Mouse (Mus musculus) cerebellum, adult 2 months (tissue): ENCODE measurements around the gene Cish. TPM values are rescaled to one million over a fixed set of nuclear protein-coding genes. Genes with fewer than 3 reads are reported as not detected.

Experiments used
- DNase-seq, 2 experiments: peaks; one replicate each; pipeline ENCODE4 v3.0.0; 2021
- H3K27ac ChIP-seq: fragments of 200-500 bp; 2 replicates; pipeline ENCODE4 v1.5.1; 2012; ENCODE audit warnings: low read length, control low read depth, inconsistent platforms; ENCODE audit not compliant: insufficient read depth
- H3K27me3 ChIP-seq: fragments of 200-500 bp; 2 replicates; pipeline ENCODE4 v1.6.1; 2012; ENCODE audit warnings: inconsistent platforms, mild to moderate bottlenecking, low read length, moderate library complexity; ENCODE audit not compliant: control insufficient read depth, insufficient read depth
- H3K4me1 ChIP-seq: fragments of 200-500 bp; 2 replicates; pipeline ENCODE4 v1.6.1; 2011; ENCODE audit warnings: low read length; ENCODE audit not compliant: control insufficient read depth, insufficient read depth
- H3K4me3 ChIP-seq: fragments of 200-500 bp; replicated peaks from 2 replicates; pipeline ENCODE3; 2011; ENCODE audit warnings: mild to moderate bottlenecking, low read depth, low read length, control low read depth; ENCODE audit not compliant: insufficient read depth
- CTCF ChIP-seq: fragments of 200-500 bp; IDR thresholded peaks from 2 replicates; pipeline ENCODE4 v1.5.1; 2011; ENCODE audit warnings: low read depth, mild to moderate bottlenecking, control low read depth, low read length, moderate library complexity, borderline replicate concordance; ENCODE audit not compliant: insufficient read depth
- POLR2A ChIP-seq: fragments of 200-500 bp; IDR thresholded peaks from 2 replicates; pipeline ENCODE4 v1.6.1; 2011; ENCODE audit warnings: low read length, control low read depth, borderline replicate concordance; ENCODE audit not compliant: insufficient read depth
- WGBS: fragments of 180-500 bp; shearing (Covaris S2); methylation state at CpG from one replicate; pipeline ENCODE4 v1.1.7; 2018; 5-methylcytosine and 5-hydroxymethylcytosine counted together
- polyA plus RNA-seq: library from polyadenylated mRNA; depleted of rRNA; stranded (reverse); fragments of >200 nt; gene quantifications from 2 replicates; pipeline ENCODE4 v1.2.3, GENCODE M21; 2012

Gene Cish
- polyA plus RNA-seq, 1 experiment, result 4.3 TPM

- no peak overlapping the region for H3K27ac ChIP-seq
- H3K4me3 ChIP-seq, result no peak overlapping the region
- no peaks in the 10 kb centered on the region for H3K27me3 ChIP-seq
- TF ChIP-seq POLR2A (no peak), CTCF (no peak)
- 83% methylated on average over 11 of the region's 11 CpGs for WGBS
- DNase-seq, result no peak
- no peaks in the 10 kb centered on the region for H3K4me1 ChIP-seq
Measured at GRCm38 (mm10) chr9:107307099-107307872, 11.5 kb downstream of the Cish start.

- no peaks in the 10 kb centered on the region for H3K27me3 ChIP-seq
- no peak for TF ChIP-seq POLR2A
- TF ChIP-seq CTCF, result no peak
- H3K27ac ChIP-seq, result no peak overlapping the region
- no peaks in the 10 kb centered on the region for H3K4me1 ChIP-seq
- no peak for DNase-seq
- 32% methylated on average over 12 of the region's 12 CpGs for WGBS
- no peak overlapping the region for H3K4me3 ChIP-seq
Measured at GRCm38 (mm10) chr9:107307886-107308285, 12.1 kb downstream of the Cish start.

- 88% methylated on average over 9 of the region's 9 CpGs for WGBS
- Histone ChIP-seq H3K4me1 (no peaks in the 10 kb centered on the region), H3K4me3 (no peak overlapping the region), H3K27ac (no peak overlapping the region), H3K27me3 (no peaks in the 10 kb centered on the region)
- no peak for DNase-seq
- no peak for TF ChIP-seq POLR2A
- no peak for TF ChIP-seq CTCF
Measured at GRCm38 (mm10) chr9:107308346-107309000, 12.6 kb downstream of the Cish start.

- 82% methylated on average over 9 of the region's 9 CpGs for WGBS
- TF ChIP-seq CTCF (no peak), POLR2A (no peak)
- no peak for DNase-seq
- H3K27ac ChIP-seq, result no peak overlapping the region
- no peaks in the 10 kb centered on the region for H3K4me1 ChIP-seq
- no peaks in the 10 kb centered on the region for H3K27me3 ChIP-seq
- H3K4me3 ChIP-seq, result no peak overlapping the region
Measured at GRCm38 (mm10) chr9:107309171-107309570, 13.3 kb downstream of the Cish start.

- TF ChIP-seq POLR2A, result no peak
- TF ChIP-seq CTCF, result no peak
- Histone ChIP-seq H3K27ac (no peak overlapping the region), H3K4me3 (no peak overlapping the region), H3K4me1 (no peaks in the 10 kb centered on the region), H3K27me3 (no peaks in the 10 kb centered on the region)
- DNase-seq, result no peak
- 41% methylated on average over 5 of the region's 5 CpGs for WGBS
Measured at GRCm38 (mm10) chr9:107309600-107309999, 13.8 kb downstream of the Cish start.

- no peak overlapping the region for H3K4me3 ChIP-seq
- H3K27ac ChIP-seq, result no peak overlapping the region
- peaks cover 9% of the 10 kb centered on the region; the same call in 1 of the 2 replicates for H3K4me1 ChIP-seq
- TF ChIP-seq CTCF (no peak), POLR2A (no peak)
- no peaks in the 10 kb centered on the region for H3K27me3 ChIP-seq
- WGBS, result 74% methylated on average over 10 of the region's 10 CpGs
- DNase-seq, result no peak
Measured at GRCm38 (mm10) chr9:107312811-107313584, 17.2 kb downstream of the Cish start.

GRCm38 (mm10) chr9:107313926-107314325, 18.1 kb downstream of the Cish start:
- H3K27me3 ChIP-seq, result no peaks in the 10 kb centered on the region
- WGBS, result 84% methylated on average over 3 of the region's 3 CpGs

GRCm38 (mm10) chr9:107315791-107316190, 20.0 kb downstream of the Cish start:
- Histone ChIP-seq H3K27me3 (no peaks in the 10 kb centered on the region), H3K4me1 (peaks cover 9% of the 10 kb centered on the region; the same call in 1 of the 2 replicates), H3K27ac (no peak overlapping the region), H3K4me3 (no peak overlapping the region)
- peak in 1 of 2 experiments; percentile 28 for DNase-seq
- TF ChIP-seq CTCF (no peak), POLR2A (no peak)
- WGBS, result 51% methylated on average over 2 of the region's 2 CpGs

More at GRCm38 (mm10) chr9:107313926-107314325, 18.1 kb downstream of the Cish start:
- TF ChIP-seq POLR2A (no peak), CTCF (no peak)
- Histone ChIP-seq H3K4me3 (no peak overlapping the region), H3K27ac (no peak overlapping the region), H3K4me1 (peaks cover 9% of the 10 kb centered on the region; the same call in 1 of the 2 replicates)
- no peak for DNase-seq
